Mouse (Mus musculus) forebrain, embryonic 14.5 days (tissue): Measurements from ENCODE around the gene Hrk. TPM values are rescaled to one million over a fixed set of nuclear protein-coding genes. Genes with fewer than 3 reads are reported as not detected.

Experiments
- ATAC-seq: fragments of 200-750 bp; cut with Nextera tagmentation; 2 replicates; pipeline ENCODE4 v1.8.0; 2017; ENCODE audit warnings: mild to moderate bottlenecking, moderate library complexity
- DNase-seq: peaks from one replicate; pipeline ENCODE4 v3.0.0-alpha.2; 2015; ENCODE audit warnings: low spot score
- H3K27ac ChIP-seq: fragments of 300-500 bp; sonication (generic); 2 replicates; pipeline ENCODE4 v1.5.1; 2014; ENCODE audit warnings: low read depth, mild to moderate bottlenecking, control low read depth, low read length, moderate library complexity
- H3K27me3 ChIP-seq: fragments of 300-500 bp; sonication (generic); replicated peaks from 2 replicates; pipeline ENCODE4 v1.6.1; 2014; ENCODE audit warnings: low read length, control low read depth, mixed read lengths; ENCODE audit not compliant: control insufficient read depth, insufficient read depth
- H3K36me3 ChIP-seq: fragments of 300-500 bp; sonication (generic); 2 replicates; pipeline ENCODE4 v1.6.1; 2014; ENCODE audit warnings: low read length, control low read depth; ENCODE audit not compliant: control insufficient read depth, insufficient read depth
- H3K4me1 ChIP-seq: fragments of 300-500 bp; sonication (generic); 2 replicates; pipeline ENCODE4 v1.6.1; 2014; ENCODE audit warnings: antibody characterized with exemption, low read length, control low read depth; ENCODE audit not compliant: control insufficient read depth, insufficient read depth
- H3K4me2 ChIP-seq: fragments of 300-500 bp; sonication (generic); 2 replicates; pipeline ENCODE4 v1.6.1; 2014; ENCODE audit warnings: mild to moderate bottlenecking, control low read depth, low read length
- H3K4me3 ChIP-seq: fragments of 300-500 bp; sonication (generic); 2 replicates; pipeline ENCODE4 v1.5.1; 2014; ENCODE audit warnings: low read depth, low read length, control low read depth
- H3K9ac ChIP-seq: fragments of 300-500 bp; sonication (generic); 2 replicates; pipeline ENCODE4 v1.6.1; 2014; ENCODE audit warnings: mild to moderate bottlenecking, low read length, control low read depth, moderate library complexity
- H3K9me3 ChIP-seq: fragments of 300-500 bp; sonication (generic); replicated peaks from 2 replicates; pipeline ENCODE4 v1.6.1; 2016; ENCODE audit warnings: low read length, control low read depth, mixed read lengths; ENCODE audit not compliant: control insufficient read depth
- WGBS: fragments of 180-500 bp; shearing (Covaris S2); extraction: QIAGEN DNeasy Blood & Tissue Kit; methylation state at CpG from one replicate; pipeline ENCODE4 v1.1.7; 2014; 5-methylcytosine and 5-hydroxymethylcytosine counted together
- polyA plus RNA-seq: library from polyadenylated mRNA; unstranded; fragments of >200 nt; fragmentation: Nextera tagmentation; extraction: Ambion mirVana; gene quantifications from 2 replicates; pipeline ENCODE4 v1.2.1, GENCODE M21; 2014

The Hrk gene
- polyA plus RNA-seq, 1 experiment from 2014 or later, result 1.1 TPM

DNA sequence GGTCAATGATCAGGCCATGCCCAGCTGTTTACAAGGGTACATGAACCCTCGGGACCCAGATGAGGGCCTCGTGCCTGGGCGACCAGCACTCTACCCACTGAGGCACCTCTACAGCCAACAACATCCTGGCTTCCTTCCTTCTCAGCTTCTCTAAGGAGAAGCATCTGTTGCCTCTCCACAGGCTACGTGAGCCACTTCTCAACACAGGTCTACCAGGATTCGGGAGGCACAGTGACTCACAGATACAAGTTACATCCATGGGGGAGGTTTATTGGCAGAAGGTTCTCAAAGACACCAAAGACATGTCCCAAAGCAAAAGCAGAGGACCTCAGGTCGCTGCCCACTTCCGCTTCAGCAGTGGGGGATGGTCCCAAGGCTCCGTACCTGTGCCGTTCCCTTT lies 26.0 kb downstream of the Hrk start:
- Histone ChIP-seq H3K9me3 (no peaks in the 10 kb centered on the region), H3K4me3 (no peak overlapping the region), H3K27me3 (no peaks in the 10 kb centered on the region), H3K4me1 (peaks cover 10% of the 10 kb centered on the region), H3K9ac (no peak overlapping the region), H3K36me3 (no peaks in the 10 kb centered on the region), H3K4me2 (no peak overlapping the region), H3K27ac (no peak overlapping the region)
- ATAC-seq, result no peak
- no peak for DNase-seq
- WGBS, result 91% methylated on average over 9 of the region's 9 CpGs

DNA sequence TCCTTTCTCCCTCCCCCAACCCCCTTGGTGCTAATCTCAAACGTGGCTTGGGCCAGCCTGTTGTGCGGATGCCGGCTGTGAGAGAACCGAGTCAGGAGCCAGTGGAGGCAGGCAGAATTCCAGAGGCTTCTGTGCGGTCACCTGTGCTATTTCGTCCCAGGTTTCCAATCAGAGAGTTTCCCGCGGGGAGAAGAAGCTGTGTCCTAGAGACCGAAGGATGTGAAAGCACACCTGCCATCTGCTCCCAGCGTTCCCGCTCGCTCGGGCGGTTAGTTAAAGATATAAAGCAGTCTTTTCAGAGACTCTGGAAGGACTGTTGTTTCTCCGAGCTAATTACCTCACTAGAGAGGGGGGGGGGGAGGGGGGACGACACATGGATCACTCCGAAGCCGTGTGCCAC lies 27.8 kb downstream of the Hrk start:
- no peaks in the 10 kb centered on the region for H3K27me3 ChIP-seq
- 0 out of 2 replicates have a peak overlapping the region, but pooled peaks have one; percentile 12 for H3K4me2 ChIP-seq
- H3K36me3 ChIP-seq, result no peaks in the 10 kb centered on the region
- DNase-seq (peak; percentile 43), ATAC-seq (peak; percentile 36; the same call in 1 of the 2 replicates)
- no peak overlapping the region for H3K27ac ChIP-seq
- H3K4me3 ChIP-seq, result no peak overlapping the region
- peak overlapping the region; percentile 25; the same call in 1 of the 2 replicates for H3K9ac ChIP-seq
- peaks cover 10% of the 10 kb centered on the region for H3K4me1 ChIP-seq
- H3K9me3 ChIP-seq, result no peaks in the 10 kb centered on the region
- WGBS, result 3% methylated on average over 18 of the region's 18 CpGs

- Histone ChIP-seq H3K4me2 (no peak overlapping the region), H3K36me3 (peaks cover 18% of the 10 kb centered on the region), H3K9ac (no peak overlapping the region), H3K27me3 (no peaks in the 10 kb centered on the region), H3K4me1 (0 out of 2 replicates have a peak, but pooled peaks cover 3% of the 10 kb centered on the region), H3K9me3 (no peaks in the 10 kb centered on the region), H3K27ac (0 out of 2 replicates have a peak overlapping the region, but pooled peaks have one; percentile 53), H3K4me3 (no peak overlapping the region)
- peak; percentile 44; the same call in 1 of the 2 replicates for ATAC-seq
- 57% methylated on average over 13 of the region's 13 CpGs for WGBS
- peak; percentile 44 for DNase-seq
Observed at GRCm38 (mm10) chr5:118197421-118197820, 33.0 kb downstream of the Hrk start.

- no peak overlapping the region for H3K4me3 ChIP-seq
- H3K4me2 ChIP-seq, result no peak overlapping the region
- WGBS, result 65% methylated on average over 5 of the region's 5 CpGs
- H3K4me1 ChIP-seq, result no peaks in the 10 kb centered on the region
- H3K27ac ChIP-seq, result peak overlapping the region; percentile 14; the same call in 1 of the 2 replicates
- no peaks in the 10 kb centered on the region for H3K9me3 ChIP-seq
- no peak overlapping the region for H3K9ac ChIP-seq
- peaks cover 23% of the 10 kb centered on the region for H3K36me3 ChIP-seq
- DNase-seq (peak; percentile 24), ATAC-seq (no peak)
- no peaks in the 10 kb centered on the region for H3K27me3 ChIP-seq
Observed at GRCm38 (mm10) chr5:118199670-118200069, 35.2 kb downstream of the Hrk start.

GRCm38 (mm10) chr5:118204675-118205440 lies 40.4 kb downstream of the Hrk start:
- Histone ChIP-seq H3K4me3 (no peak overlapping the region), H3K27me3 (no peaks in the 10 kb centered on the region), H3K27ac (no peak overlapping the region), H3K4me1 (no peaks in the 10 kb centered on the region), H3K36me3 (peaks cover 24% of the 10 kb centered on the region), H3K9ac (no peak overlapping the region), H3K4me2 (no peak overlapping the region), H3K9me3 (no peaks in the 10 kb centered on the region)
- DNase-seq (no peak), ATAC-seq (no peak)
- 90% methylated on average over 16 of the region's 16 CpGs for WGBS

- H3K9me3 ChIP-seq, result no peaks in the 10 kb centered on the region
- H3K4me2 ChIP-seq, result no peak overlapping the region
- DNase-seq, result no peak
- H3K27me3 ChIP-seq, result no peaks in the 10 kb centered on the region
- no peak overlapping the region for H3K9ac ChIP-seq
- H3K36me3 ChIP-seq, result peaks cover 18% of the 10 kb centered on the region
- H3K4me3 ChIP-seq, result no peak overlapping the region
- no peak overlapping the region for H3K27ac ChIP-seq
- H3K4me1 ChIP-seq, result no peaks in the 10 kb centered on the region
- WGBS, result 73% methylated on average over 8 of the region's 8 CpGs
- ATAC-seq, result no peak
Observed at GRCm38 (mm10) chr5:118205852-118206251, 41.4 kb downstream of the Hrk start.

DNA sequence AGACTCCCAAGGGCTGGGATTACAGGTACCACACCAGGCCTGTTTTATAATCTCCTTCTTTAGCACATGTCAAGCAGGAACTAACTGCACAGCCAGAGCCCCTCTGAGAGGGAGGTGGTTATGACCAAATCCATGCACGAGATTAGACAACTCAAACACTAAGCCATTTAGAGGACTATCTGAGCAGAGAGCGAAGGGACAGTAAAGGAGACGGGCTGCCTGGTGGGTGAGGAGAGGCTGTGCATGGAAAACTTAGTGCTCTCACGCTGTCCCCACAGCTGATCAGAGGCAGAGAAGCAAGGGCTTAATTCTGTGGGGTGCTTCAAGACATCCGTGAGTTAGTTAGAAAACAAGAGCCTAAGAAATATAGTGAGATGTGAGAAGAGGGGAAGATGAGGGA lies 49.6 kb downstream of the Hrk start:
- peak overlapping the region; percentile 54 for H3K9ac ChIP-seq
- peak overlapping the region; percentile 27 for H3K4me3 ChIP-seq
- no peak overlapping the region for H3K27ac ChIP-seq
- no peaks in the 10 kb centered on the region for H3K9me3 ChIP-seq
- H3K27me3 ChIP-seq, result no peaks in the 10 kb centered on the region
- ATAC-seq, result peak; percentile 45; the same call in 1 of the 2 replicates
- DNase-seq, result peak; percentile 14
- 0 out of 2 replicates have a peak, but pooled peaks cover 8% of the 10 kb centered on the region for H3K36me3 ChIP-seq
- WGBS, result 12% methylated on average over 5 of the region's 5 CpGs
- peaks cover 8% of the 10 kb centered on the region; the same call in 1 of the 2 replicates for H3K4me1 ChIP-seq
- H3K4me2 ChIP-seq, result peak overlapping the region; percentile 64

DNA sequence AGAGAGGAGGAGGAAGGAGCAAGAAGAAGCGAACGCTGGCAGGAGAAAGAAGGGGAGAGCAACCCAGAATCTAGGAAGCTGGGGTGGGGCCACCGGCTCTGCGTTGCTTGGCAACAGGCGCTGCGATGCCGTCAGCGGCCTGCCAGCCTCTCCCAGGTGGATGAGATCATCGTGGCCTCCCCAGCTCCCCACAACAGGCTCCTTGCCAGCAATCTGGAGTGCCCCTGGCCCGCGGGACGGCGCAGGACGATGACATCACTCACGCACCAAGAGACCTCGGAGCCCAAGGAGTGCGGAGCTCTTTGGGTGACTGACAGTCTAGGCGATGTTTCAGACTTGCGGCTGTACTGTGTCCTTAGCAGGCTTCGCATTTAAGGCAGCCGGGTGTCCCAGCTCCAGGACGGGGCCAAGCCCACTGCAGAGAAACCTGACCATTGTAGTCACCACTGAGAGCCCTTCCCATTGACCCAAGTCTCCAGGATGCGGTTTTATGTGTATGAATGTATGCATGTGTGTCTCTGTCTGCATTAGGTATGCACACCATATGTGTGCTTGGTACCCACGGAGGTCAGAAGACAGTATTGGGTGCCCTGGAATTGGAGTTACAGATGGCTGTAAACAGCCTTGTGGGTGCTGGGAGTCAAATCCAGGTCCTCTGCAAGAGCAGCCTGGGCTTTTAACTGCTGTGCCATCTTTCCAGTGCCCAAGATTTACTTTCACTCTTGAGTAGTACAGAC lies 50.1 kb downstream of the Hrk start:
- peaks cover 8% of the 10 kb centered on the region; the same call in 1 of the 2 replicates for H3K4me1 ChIP-seq
- peak; percentile 95 for DNase-seq
- ATAC-seq, result peak; percentile 92
- peak overlapping the region; percentile 27 for H3K4me3 ChIP-seq
- WGBS, result 3% methylated on average over 24 of the region's 24 CpGs
- no peaks in the 10 kb centered on the region for H3K27me3 ChIP-seq
- H3K27ac ChIP-seq, result 0 out of 2 replicates have a peak overlapping the region, but pooled peaks have one; percentile 14
- peak overlapping the region; percentile 54 for H3K9ac ChIP-seq
- peak overlapping the region; percentile 64 for H3K4me2 ChIP-seq
- no peaks in the 10 kb centered on the region for H3K9me3 ChIP-seq
- 0 out of 2 replicates have a peak, but pooled peaks cover 8% of the 10 kb centered on the region for H3K36me3 ChIP-seq
